Mouse (Mus musculus) kidney, adult 2 months (tissue): ENCODE measurements around the gene Vamp9. TPM values are rescaled to one million over a fixed set of nuclear protein-coding genes. Genes with fewer than 3 reads are reported as not detected.

Source experiments
- DNase-seq: peaks from one replicate; pipeline ENCODE4 v3.0.0; 2021
- H3K27ac ChIP-seq: fragments of 200-500 bp; 2 replicates; pipeline ENCODE4 v1.5.1; 2012; ENCODE audit warnings: low read depth, low read length, control low read depth, inconsistent platforms; ENCODE audit not compliant: insufficient read depth
- H3K27me3 ChIP-seq: fragments of 200-500 bp; replicated peaks from 2 replicates; pipeline ENCODE4 v1.6.1; 2012; ENCODE audit warnings: mild to moderate bottlenecking, moderate library complexity, low read length, inconsistent platforms; ENCODE audit not compliant: control insufficient read depth, insufficient read depth
- H3K36me3 ChIP-seq: fragments of 200-500 bp; 2 replicates; pipeline ENCODE4 v1.6.1; 2012; ENCODE audit warnings: mild to moderate bottlenecking, moderate library complexity, low read length, inconsistent platforms; ENCODE audit not compliant: control insufficient read depth, insufficient read depth
- H3K4me1 ChIP-seq: fragments of 200-500 bp; 2 replicates; pipeline ENCODE4 v1.6.1; 2011; ENCODE audit warnings: low read length; ENCODE audit not compliant: control insufficient read depth, insufficient read depth
- H3K4me3 ChIP-seq: fragments of 200-500 bp; 2 replicates; pipeline ENCODE4 v1.5.1; 2011; ENCODE audit warnings: mild to moderate bottlenecking, low read depth, low read length, control low read depth; ENCODE audit not compliant: insufficient read depth
- CTCF ChIP-seq: fragments of 200-500 bp; conservative IDR thresholded peaks from 2 replicates; pipeline ENCODE4 v1.5.1; 2011; ENCODE audit warnings: low read depth, mild to moderate bottlenecking, control low read depth, low read length, moderate library complexity, mixed read lengths; ENCODE audit not compliant: insufficient read depth, insufficient read length
- POLR2A ChIP-seq: fragments of 200-500 bp; IDR thresholded peaks from one replicate; pipeline ENCODE4 v1.6.1; 2011; ENCODE audit warnings: low read depth, low read length, control low read depth
- WGBS: fragments of 180-500 bp; shearing (Covaris S2); methylation state at CpG from one replicate; pipeline ENCODE4 v1.1.7; 2018; 5-methylcytosine and 5-hydroxymethylcytosine counted together
- polyA plus RNA-seq: library from polyadenylated mRNA; depleted of rRNA; stranded (reverse); fragments of >200 nt; gene quantifications from 2 replicates; pipeline ENCODE4 v1.2.3, GENCODE M21; 2012; rRNA removed

Gene Vamp9
- polyA plus RNA-seq, 1 experiment: 0.22 TPM

GRCm38 (mm10) chr5:99983452-99984061 is 77.5 kb downstream of the Vamp9 start:
- H3K4me1 ChIP-seq: peaks cover 2% of the 10 kb centered on the region; the same call in 1 of the 2 replicates
- 77% methylated on average over 9 of the region's 9 CpGs for WGBS
- H3K27me3 ChIP-seq: no peaks in the 10 kb centered on the region
- no peak overlapping the region for H3K27ac ChIP-seq
- no peaks in the 10 kb centered on the region for H3K36me3 ChIP-seq
- no peak overlapping the region for H3K4me3 ChIP-seq
- no peak for TF ChIP-seq CTCF
- no peak for TF ChIP-seq POLR2A
- no peak for DNase-seq

- Histone ChIP-seq H3K27ac (no peak overlapping the region), H3K36me3 (no peaks in the 10 kb centered on the region), H3K27me3 (no peaks in the 10 kb centered on the region), H3K4me1 (no peaks in the 10 kb centered on the region), H3K4me3 (no peak overlapping the region)
- no peak for TF ChIP-seq CTCF
- peak; percentile 77 for DNase-seq
- 47% methylated on average over 3 of the region's 3 CpGs for WGBS
These were observed 88.1 kb downstream of the Vamp9 start for GRCm38 (mm10) chr5:99994166-99994565.

DNA sequence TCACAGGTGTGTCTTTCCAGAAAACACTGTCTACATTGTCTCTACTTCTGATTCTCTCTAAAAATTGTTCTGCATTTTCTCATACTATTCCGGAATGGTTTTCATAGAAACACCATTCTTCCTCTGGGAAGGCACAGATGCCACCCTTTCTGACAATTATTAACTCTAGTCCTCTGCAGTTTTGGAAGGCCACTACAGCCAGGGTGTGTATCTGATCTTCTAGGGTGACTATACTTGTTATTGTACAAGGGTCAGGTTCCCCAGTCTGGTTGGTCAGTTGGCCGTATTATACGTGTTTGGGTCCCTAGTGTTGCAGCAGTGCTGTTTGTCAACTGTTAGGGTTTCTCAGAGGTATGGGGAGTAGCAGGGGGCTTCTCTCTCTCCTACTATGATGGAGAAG is 88.6 kb downstream of the Vamp9 start:
- DNase-seq: peak; percentile 31
- Histone ChIP-seq H3K27ac (no peak overlapping the region), H3K27me3 (no peaks in the 10 kb centered on the region), H3K4me3 (no peak overlapping the region), H3K36me3 (no peaks in the 10 kb centered on the region), H3K4me1 (no peaks in the 10 kb centered on the region)
- TF ChIP-seq POLR2A (no peak), CTCF (no peak)
- 63% methylated on average over 3 of the region's 3 CpGs for WGBS

- H3K36me3 ChIP-seq: no peaks in the 10 kb centered on the region
These were observed 94.0 kb downstream of the Vamp9 start for GRCm38 (mm10) chr5:100000048-100000447.

GRCm38 (mm10) chr5:100000500-100000899 is 94.4 kb downstream of the Vamp9 start:
- Histone ChIP-seq H3K27ac (no peak overlapping the region), H3K27me3 (no peaks in the 10 kb centered on the region), H3K4me1 (no peaks in the 10 kb centered on the region), H3K4me3 (no peak overlapping the region), H3K36me3 (no peaks in the 10 kb centered on the region)
- DNase-seq: no peak
- no peak for TF ChIP-seq CTCF
- no peak for TF ChIP-seq POLR2A
- WGBS: 49% methylated on average over 8 of the region's 8 CpGs

More at GRCm38 (mm10) chr5:100000048-100000447, 94.0 kb downstream of the Vamp9 start:
- Histone ChIP-seq H3K4me3 (no peak overlapping the region), H3K4me1 (no peaks in the 10 kb centered on the region), H3K27me3 (no peaks in the 10 kb centered on the region), H3K27ac (no peak overlapping the region)
- WGBS: 83% methylated on average over 7 of the region's 7 CpGs
- no peak for DNase-seq
- no peak for TF ChIP-seq POLR2A

Other genes starting within 250 kb of the Vamp9 start
- 7.4 and 8.6 TPM in 2 replicates for gene Rasgef1b, start 177.2 kb upstream of the Vamp9 start, polyA plus RNA-seq
- gene Hnrnpd, start 72.7 kb downstream of the Vamp9 start, polyA plus RNA-seq: 20.3 and 21.2 TPM in 2 replicates
- 1.8 and 4.1 TPM in 2 replicates for gene 4930524J08Rik, start 72.8 kb downstream of the Vamp9 start, polyA plus RNA-seq
- 33.4 and 40.5 TPM in 2 replicates for gene Hnrnpdl, start 133.4 kb downstream of the Vamp9 start, polyA plus RNA-seq
- gene Enoph1, start 133.7 kb downstream of the Vamp9 start, polyA plus RNA-seq: 17.1 and 17.9 TPM in 2 replicates